Mouse (Mus musculus) heart, postnatal 0 days (tissue): ENCODE measurements around the gene Pole2.

Experiments used
- CTCF ChIP-seq: IDR thresholded peaks from 2 replicates; pipeline ENCODE4 v1.5.1; 2016; ENCODE audit warnings: antibody characterized with exemption, control low read depth, low read depth
- EP300 ChIP-seq: IDR thresholded peaks from 2 replicates; pipeline ENCODE4 v1.6.1; 2016; ENCODE audit warnings: antibody characterized with exemption, low read depth

DNA sequence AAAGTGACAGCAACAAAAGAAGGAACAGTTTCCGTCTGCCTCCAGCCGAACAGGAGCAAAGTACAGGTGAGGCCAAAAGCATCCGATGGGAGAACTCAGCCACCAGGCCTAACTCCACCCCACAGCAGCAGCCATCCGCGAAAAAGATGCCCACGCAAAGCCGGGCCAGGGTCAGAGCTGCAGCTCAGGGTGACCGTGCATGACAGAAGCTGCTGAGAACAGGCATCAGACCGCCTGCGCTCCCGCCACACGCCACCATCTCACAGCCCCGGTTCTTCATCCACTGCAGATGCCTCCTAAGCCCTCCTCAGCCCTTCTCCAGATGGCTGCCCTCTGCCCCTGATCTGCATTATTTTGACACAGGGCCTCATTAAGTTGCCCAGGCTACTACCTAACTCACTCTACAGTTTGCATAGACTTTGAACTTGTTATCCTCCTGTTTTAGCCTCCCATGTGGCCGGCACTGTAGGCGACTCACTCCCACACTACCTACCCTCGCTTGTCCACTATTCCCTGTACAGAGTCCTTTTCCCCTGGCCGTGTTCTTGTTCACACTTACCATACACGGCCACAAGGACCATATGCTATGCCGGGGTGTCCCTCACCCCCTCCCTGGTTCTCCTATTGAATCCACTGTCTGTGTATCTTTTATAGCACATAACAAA is 7.2 kb downstream of the Pole2 start:
- TF ChIP-seq EP300 (no peak), CTCF (no peak)
